Mouse (Mus musculus) CH12.LX (cell line): ENCODE measurements at regions not wholly inside any gene's neighbourhood (a gene's known extent, or its start where the extent isn't known, plus 50 kb on each side); places are given as distances from the start of the nearest gene placed in this dataset.

Source experiments
- DNase-seq: peaks from one replicate; pipeline ENCODE4 v3.0.0-alpha.2; 2013; ENCODE audit errors: extremely low read depth
- H3K27ac ChIP-seq: 2 replicates; pipeline ENCODE4 v1.5.1; 2012; ENCODE audit warnings: low read depth, mild to moderate bottlenecking, control low read depth, moderate library complexity; ENCODE audit not compliant: insufficient read depth
- H3K27me3 ChIP-seq: replicated peaks from 2 replicates; pipeline ENCODE3; 2012; ENCODE audit warnings: inconsistent platforms
- H3K36me3 ChIP-seq, 2 experiments: replicated peaks in 1 of 2; 2 replicates each; pipeline versions ENCODE3 to v1.6.1; 2012; ENCODE audit warnings: inconsistent platforms in 1 of 2, low read length in 1 of 2, mild to moderate bottlenecking in 1 of 2, mixed read lengths in 1 of 2, moderate library complexity in 1 of 2; ENCODE audit not compliant: control insufficient read depth in 1 of 2, insufficient read depth in 1 of 2
- H3K4me1 ChIP-seq, 2 experiments: 2 replicates each; pipeline ENCODE4 v1.6.1; 2012; ENCODE audit warnings: inconsistent platforms in 1 of 2, moderate library complexity in 1 of 2; ENCODE audit not compliant: insufficient read depth in 2 of 2, control insufficient read depth in 1 of 2
- H3K4me2 ChIP-seq: 2 replicates; pipeline ENCODE4 v1.6.1; 2012; ENCODE audit warnings: low read depth, mild to moderate bottlenecking, control low read depth; ENCODE audit not compliant: poor library complexity, insufficient read depth, severe bottlenecking
- H3K4me3 ChIP-seq, 3 experiments: fragments of 150-350 bp in 1 of 3; sonication (generic) in 1 of 3; replicated peaks in 1 of 3; 2 replicates each; pipeline versions ENCODE3 to v1.5.1; 2011 to 2012; ENCODE audit warnings: low read depth in 2 of 3, low read length in 2 of 3, mild to moderate bottlenecking in 2 of 3, moderate library complexity in 2 of 3, control low read depth in 1 of 3, improper control_type of control experiment in 1 of 3, inconsistent platforms in 1 of 3, mixed read lengths in 1 of 3; ENCODE audit not compliant: poor library complexity in 1 of 3
- H3K79me2 ChIP-seq: replicated peaks from 2 replicates; pipeline ENCODE4 v1.6.1; 2012; ENCODE audit warnings: mild to moderate bottlenecking, moderate library complexity; ENCODE audit not compliant: control insufficient read depth, poor library complexity, insufficient read depth, severe bottlenecking; ENCODE audit errors: extremely low read depth
- H3K9ac ChIP-seq: 2 replicates; pipeline ENCODE4 v1.6.1; 2012; ENCODE audit warnings: low read depth, mild to moderate bottlenecking, control low read depth, moderate library complexity; ENCODE audit not compliant: insufficient read depth
- H3K9me3 ChIP-seq: replicated peaks from 2 replicates; pipeline ENCODE3; 2012; ENCODE audit warnings: low read length, inconsistent platforms, mixed read lengths
- BHLHE40 ChIP-seq: IDR thresholded peaks from 2 replicates; pipeline ENCODE4 v1.6.1; 2011; ENCODE audit warnings: mild to moderate bottlenecking, low read depth, low read length, improper control_type of control experiment
- CHD1 ChIP-seq: IDR thresholded peaks from 2 replicates; pipeline ENCODE4 v1.6.1; 2012; ENCODE audit warnings: low read depth, low read length, improper control_type of control experiment, inconsistent platforms
- CHD2 ChIP-seq: IDR thresholded peaks from 2 replicates; pipeline ENCODE4 v1.6.1; 2011; ENCODE audit warnings: low read length, improper control_type of control experiment
- CTCF ChIP-seq, 2 experiments: IDR thresholded peaks in 1 of 2; conservative IDR thresholded peaks in 1 of 2; 2 replicates each; pipeline ENCODE4 v1.5.1; 2011 to 2012; ENCODE audit warnings: low read depth in 2 of 2, low read length in 2 of 2, improper control_type of control experiment in 1 of 2, inconsistent platforms in 1 of 2, mild to moderate bottlenecking in 1 of 2, moderate library complexity in 1 of 2
- E2F4 ChIP-seq: IDR thresholded peaks from 2 replicates; pipeline ENCODE4 v1.6.1; 2011; ENCODE audit warnings: low read depth, low read length, improper control_type of control experiment; ENCODE audit not compliant: insufficient replicate concordance
- ELF1 ChIP-seq: IDR thresholded peaks from 2 replicates; pipeline ENCODE4 v1.6.1; 2014; ENCODE audit warnings: low read depth, mild to moderate bottlenecking, inconsistent platforms, low read length, improper control_type of control experiment
- EP300 ChIP-seq: IDR thresholded peaks from 2 replicates; pipeline ENCODE4 v1.6.1; 2011; ENCODE audit warnings: low read length, improper control_type of control experiment
- ETS1 ChIP-seq: conservative IDR thresholded peaks from 2 replicates; pipeline ENCODE4 v1.6.1; 2012; ENCODE audit warnings: low read depth, mild to moderate bottlenecking, inconsistent platforms, low read length, improper control_type of control experiment, moderate library complexity
- GABPA ChIP-seq: IDR thresholded peaks from 2 replicates; pipeline ENCODE4 v1.6.1; 2012; ENCODE audit warnings: low read depth, low read length, improper control_type of control experiment, inconsistent platforms; ENCODE audit not compliant: insufficient replicate concordance
- HCFC1 ChIP-seq: IDR thresholded peaks from 2 replicates; pipeline ENCODE4 v1.6.1; 2012; ENCODE audit warnings: low read depth, mild to moderate bottlenecking, inconsistent platforms, low read length, improper control_type of control experiment
- IRF4 ChIP-seq: IDR thresholded peaks from 2 replicates; pipeline ENCODE4 v1.6.1; 2014; ENCODE audit warnings: low read depth, mild to moderate bottlenecking, inconsistent platforms, low read length, improper control_type of control experiment
- JUN ChIP-seq: IDR thresholded peaks from 2 replicates; pipeline ENCODE4 v1.6.1; 2011; ENCODE audit warnings: low read depth, mild to moderate bottlenecking, low read length, improper control_type of control experiment, moderate library complexity; ENCODE audit not compliant: insufficient read depth
- KAT2A ChIP-seq: IDR thresholded peaks from 2 replicates; pipeline ENCODE4 v1.6.1; 2012; ENCODE audit warnings: low read length, improper control_type of control experiment, inconsistent platforms; ENCODE audit not compliant: insufficient replicate concordance
- MAZ ChIP-seq: IDR thresholded peaks from 2 replicates; pipeline ENCODE4 v1.6.1; 2012; ENCODE audit warnings: low read depth, mild to moderate bottlenecking, inconsistent platforms, low read length, improper control_type of control experiment, moderate library complexity
- MEF2A ChIP-seq: IDR thresholded peaks from 2 replicates; pipeline ENCODE4 v1.6.1; 2014; ENCODE audit warnings: low read depth, mild to moderate bottlenecking, inconsistent platforms, low read length, improper control_type of control experiment, borderline replicate concordance
- MXI1 ChIP-seq: IDR thresholded peaks from 2 replicates; pipeline ENCODE4 v1.6.1; 2011; ENCODE audit warnings: mild to moderate bottlenecking, low read depth, low read length, improper control_type of control experiment
- NELFE ChIP-seq: IDR thresholded peaks from 2 replicates; pipeline ENCODE4 v1.6.1; 2011; ENCODE audit warnings: low read depth, low read length, improper control_type of control experiment
- NRF1 ChIP-seq: IDR thresholded peaks from 2 replicates; pipeline ENCODE4 v1.6.1; 2014; ENCODE audit warnings: low read depth, mild to moderate bottlenecking, inconsistent platforms, low read length, improper control_type of control experiment, moderate library complexity
- PAX5 ChIP-seq: IDR thresholded peaks from 2 replicates; pipeline ENCODE4 v1.6.1; 2012; ENCODE audit warnings: low read length, inconsistent platforms, mixed read lengths
- POLR2A ChIP-seq: IDR thresholded peaks from 2 replicates; pipeline ENCODE4 v1.6.1; 2011; ENCODE audit warnings: low read depth, mild to moderate bottlenecking, improper control_type of control experiment, low read length
- POLR2AphosphoS2 ChIP-seq: IDR thresholded peaks from 2 replicates; pipeline ENCODE4 v1.6.1; 2011; ENCODE audit warnings: low read depth, low read length, improper control_type of control experiment
- TBP ChIP-seq: conservative IDR thresholded peaks from 2 replicates; pipeline ENCODE4 v1.6.1; 2011; ENCODE audit warnings: low read depth, low read length, improper control_type of control experiment
- UBTF ChIP-seq: IDR thresholded peaks from 2 replicates; pipeline ENCODE4 v1.6.1; 2012; ENCODE audit warnings: low read depth, mild to moderate bottlenecking, inconsistent platforms, low read length, improper control_type of control experiment, moderate library complexity
- USF1 ChIP-seq: IDR thresholded peaks from 2 replicates; pipeline ENCODE4 v1.6.1; 2014; ENCODE audit warnings: low read depth, mild to moderate bottlenecking, inconsistent platforms, low read length, improper control_type of control experiment
- USF2 ChIP-seq: conservative IDR thresholded peaks from 2 replicates; pipeline ENCODE4 v1.6.1; 2011; ENCODE audit warnings: low read depth, low read length, improper control_type of control experiment
- ZC3H11A ChIP-seq: IDR thresholded peaks from 2 replicates; pipeline ENCODE4 v1.6.1; 2012; ENCODE audit warnings: low read depth, mild to moderate bottlenecking, inconsistent platforms, low read length, improper control_type of control experiment
- ZKSCAN1 ChIP-seq: IDR thresholded peaks from 2 replicates; pipeline ENCODE4 v1.6.1; 2012; ENCODE audit warnings: low read depth, inconsistent platforms, low read length, improper control_type of control experiment, borderline replicate concordance
- dilution Hi-C: fragments of 300-500 bp; cut with MboI; formaldehyde crosslinking; loops from 2 replicates; pipeline ENCODE4 v1.14.3; 2020; ENCODE audit warnings: low sequenced_read_pairs; ENCODE audit not compliant: extremely low pct_unique_long_range_greater_than_20kb, extremely low pct_ligation_motif_present
- in situ Hi-C: fragments of 300-500 bp; cut with MboI; formaldehyde crosslinking; loops from 3 replicates; pipeline ENCODE4 v1.14.3; 2019; ENCODE audit warnings: low sequenced_read_pairs, low pct_ligation_motif_present, low pct_unique_long_range_greater_than_20kb, mixed read lengths

DNA sequence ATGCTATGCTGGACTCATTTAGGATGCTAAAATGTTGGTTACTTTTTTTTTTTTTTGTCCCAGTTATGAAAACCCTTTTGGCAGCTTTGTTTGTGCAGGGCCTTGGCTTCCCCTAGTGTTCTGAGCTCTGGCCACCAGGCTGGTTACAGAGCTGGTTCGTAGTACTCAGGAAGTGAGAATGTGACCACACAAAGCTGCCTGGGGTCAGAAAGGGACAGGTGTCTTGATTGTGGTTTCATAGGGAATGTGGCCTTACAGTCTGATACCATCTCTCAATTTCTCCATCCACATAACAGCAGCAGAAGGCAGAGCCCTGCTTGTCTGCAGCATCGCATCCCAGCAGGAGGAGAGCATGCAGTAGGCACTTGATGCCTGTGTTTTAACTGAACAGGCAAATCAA is 282.9 kb upstream of the Map3k7 start:
- Histone ChIP-seq H3K9me3 (no peaks in the 10 kb centered on the region), H3K27me3 (no peaks in the 10 kb centered on the region), H3K27ac (no peak overlapping the region), H3K79me2 (no peaks in the 10 kb centered on the region), H3K9ac (no peak overlapping the region), H3K4me2 (no peak overlapping the region), H3K4me3 (no peak overlapping the region), H3K4me1 (peaks cover 0 to 14% of the 10 kb centered on the region in 2 experiments; a peak in 2 of 4 replicates), H3K36me3 (no peaks in the 10 kb centered on the region)
- dilution Hi-C loops (no loop called here), in situ Hi-C loops (no loop called here)
- no peak for TF ChIP-seq KAT2A
- TF ChIP-seq EP300 = no peak
- no peak for TF ChIP-seq MEF2A
- no peak for TF ChIP-seq GABPA
- no peak for TF ChIP-seq USF2
- TF ChIP-seq CHD2 = no peak
- no peak for TF ChIP-seq IRF4
- no peak for TF ChIP-seq TBP
- TF ChIP-seq CTCF (conservative IDR thresholded peaks at IDR 0.05 in 1 of 2, IDR thresholded peaks at IDR 0.05 in 1 of 2; ENCODE audit: low read depth in 2 of 2, low read length in 2 of 2) = no peak
- no peak for TF ChIP-seq POLR2A
- no peak for TF ChIP-seq E2F4
- TF ChIP-seq PAX5 = no peak
- TF ChIP-seq ZKSCAN1 = no peak
- TF ChIP-seq UBTF = no peak
- no peak for TF ChIP-seq MAZ
- no peak for TF ChIP-seq POLR2AphosphoS2
- TF ChIP-seq MXI1 = no peak
- no peak for TF ChIP-seq CHD1
- DNase-seq = peak; percentile 12

GRCm38 (mm10) chr4:31689083-31689482 is 274.8 kb upstream of the Map3k7 start:
- Histone ChIP-seq H3K27ac (no peak overlapping the region), H3K4me3 (no peak overlapping the region), H3K4me2 (no peak overlapping the region), H3K36me3 (no peaks in the 10 kb centered on the region), H3K79me2 (no peaks in the 10 kb centered on the region), H3K9me3 (no peaks in the 10 kb centered on the region), H3K27me3 (no peaks in the 10 kb centered on the region), H3K9ac (no peak overlapping the region), H3K4me1 (no peaks in the 10 kb centered on the region; a peak in 1 of 4 replicates)
- in situ Hi-C loops (no loop called here), dilution Hi-C loops (no loop called here)
- no peak for DNase-seq
- no peak for TF ChIP-seq PAX5
- no peak for TF ChIP-seq ETS1
- TF ChIP-seq USF2 = no peak
- no peak for TF ChIP-seq ZC3H11A
- no peak for TF ChIP-seq ELF1
- TF ChIP-seq UBTF = no peak
- no peak for TF ChIP-seq CHD2
- no peak for TF ChIP-seq USF1
- no peak for TF ChIP-seq HCFC1
- no peak for TF ChIP-seq CHD1
- TF ChIP-seq JUN = no peak
- TF ChIP-seq NELFE = no peak
- no peak for TF ChIP-seq BHLHE40
- no peak for TF ChIP-seq POLR2A
- no peak for TF ChIP-seq NRF1
- no peak for TF ChIP-seq CTCF (conservative IDR thresholded peaks at IDR 0.05 in 1 of 2, IDR thresholded peaks at IDR 0.05 in 1 of 2; ENCODE audit: low read depth in 2 of 2, low read length in 2 of 2)
